Mouse (Mus musculus) heart, adult 10 weeks (tissue): ENCODE data around the gene Snupn. TPM values are rescaled to one million over a fixed set of nuclear protein-coding genes. Genes with fewer than 3 reads are reported as not detected.

ENCODE experiments used
- polyA plus RNA-seq: library from polyadenylated mRNA; stranded (reverse); fragments of 350-450 nt; fragmentation: Illumina TruSeq; extraction: RNeasy Lipid Tissue Mini Kit (QIAGEN cat#74804); gene quantifications from one replicate; pipeline ENCODE4 v1.2.3, GENCODE M21; 2014; ENCODE audit warnings: low read depth, low replicate concordance

Gene Snupn
- polyA plus RNA-seq: 15.4 TPM

DNA sequence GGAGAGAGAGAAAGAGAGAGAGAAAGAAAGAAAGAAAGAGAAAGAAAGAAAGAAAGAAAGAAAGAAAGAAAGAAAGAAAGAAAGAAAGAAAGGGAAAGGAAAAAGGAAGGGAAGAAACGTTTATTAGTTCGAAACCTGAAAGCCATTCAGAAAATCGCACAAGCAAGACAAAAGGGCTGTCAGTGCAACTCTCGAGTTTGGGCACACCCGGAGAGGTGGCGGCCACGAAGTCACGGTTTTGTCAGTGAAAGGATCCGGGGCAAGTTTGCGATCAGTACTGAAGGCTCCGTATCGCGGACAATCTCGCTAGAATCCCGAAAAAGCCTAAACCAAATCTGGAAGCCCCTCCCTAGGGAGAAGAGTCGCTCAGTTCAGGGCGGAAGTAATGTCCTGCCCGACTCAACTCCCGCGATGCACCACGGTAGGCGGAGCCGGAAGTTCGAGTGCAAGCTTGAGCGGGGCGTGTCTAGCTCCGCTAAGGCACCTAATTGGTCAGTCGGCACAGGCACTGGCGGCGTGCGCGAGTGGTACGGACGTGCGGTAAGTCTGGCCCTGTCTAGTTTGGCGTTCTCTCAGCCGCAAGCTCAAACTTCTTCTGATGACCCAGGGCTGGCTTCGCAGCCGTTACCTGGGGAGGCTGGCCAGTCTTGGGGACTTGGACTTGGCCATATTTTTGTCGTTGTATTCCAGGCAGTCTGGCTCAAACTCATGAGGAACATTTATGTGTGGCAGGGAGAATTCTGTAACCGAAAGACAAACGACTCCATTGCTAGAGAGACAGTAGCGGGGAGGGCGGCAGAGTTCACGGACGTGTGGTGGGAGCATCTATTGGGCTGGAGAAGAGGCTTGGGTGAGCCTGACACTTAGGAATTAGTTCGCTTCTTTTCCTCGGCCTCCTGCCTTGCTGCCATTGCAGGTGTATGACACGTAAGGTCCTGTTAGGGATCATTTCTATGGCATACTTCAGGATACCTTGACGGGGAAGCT is at the start of gene Snupn:
Gene Snupn, plus strand, starts transcription at position 465 of the 987 bp plus-strand sequence.

DNA sequence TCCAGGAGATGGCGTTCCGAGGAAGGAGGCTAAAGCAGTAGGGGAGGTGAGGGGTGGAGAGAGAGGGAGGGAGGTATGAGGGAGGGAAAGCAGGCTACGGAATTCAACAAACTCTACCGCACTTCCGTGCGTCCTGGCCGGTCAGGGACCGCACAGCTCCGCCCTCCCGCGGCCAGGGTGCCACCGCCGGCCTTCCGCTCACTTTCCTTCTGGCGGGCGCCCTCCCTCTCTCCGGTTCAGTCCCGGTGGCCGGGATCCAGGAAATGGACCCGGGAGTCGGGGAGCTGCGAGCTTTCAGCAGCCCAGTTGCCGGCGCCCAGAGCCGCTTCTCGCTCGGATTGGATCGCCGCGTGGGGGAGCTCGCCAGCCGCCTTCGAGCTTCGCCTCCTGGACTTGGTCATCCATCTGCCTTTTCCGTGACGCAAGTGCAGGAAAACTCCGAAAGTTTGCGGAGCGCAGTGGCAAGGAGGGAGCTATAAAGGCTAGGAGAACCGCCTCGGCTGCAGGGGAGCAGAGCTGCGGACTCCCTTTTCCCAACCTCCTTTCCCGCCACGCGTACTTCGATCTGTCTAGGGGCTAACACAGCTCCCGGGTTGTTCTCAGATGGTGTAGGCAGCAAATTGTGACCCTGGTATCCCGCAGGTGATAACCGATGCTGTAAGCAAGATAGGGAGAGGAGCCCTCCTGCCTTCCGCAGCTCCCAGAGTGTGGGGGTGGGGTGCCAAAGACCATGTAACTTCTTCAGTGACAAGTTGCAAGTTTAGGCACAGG is 22.5 kb upstream of the Snupn start, which contains the start of gene Snx33:
Gene Snx33, minus strand, starts transcription at position 331 of the 771 bp plus-strand sequence.

DNA sequence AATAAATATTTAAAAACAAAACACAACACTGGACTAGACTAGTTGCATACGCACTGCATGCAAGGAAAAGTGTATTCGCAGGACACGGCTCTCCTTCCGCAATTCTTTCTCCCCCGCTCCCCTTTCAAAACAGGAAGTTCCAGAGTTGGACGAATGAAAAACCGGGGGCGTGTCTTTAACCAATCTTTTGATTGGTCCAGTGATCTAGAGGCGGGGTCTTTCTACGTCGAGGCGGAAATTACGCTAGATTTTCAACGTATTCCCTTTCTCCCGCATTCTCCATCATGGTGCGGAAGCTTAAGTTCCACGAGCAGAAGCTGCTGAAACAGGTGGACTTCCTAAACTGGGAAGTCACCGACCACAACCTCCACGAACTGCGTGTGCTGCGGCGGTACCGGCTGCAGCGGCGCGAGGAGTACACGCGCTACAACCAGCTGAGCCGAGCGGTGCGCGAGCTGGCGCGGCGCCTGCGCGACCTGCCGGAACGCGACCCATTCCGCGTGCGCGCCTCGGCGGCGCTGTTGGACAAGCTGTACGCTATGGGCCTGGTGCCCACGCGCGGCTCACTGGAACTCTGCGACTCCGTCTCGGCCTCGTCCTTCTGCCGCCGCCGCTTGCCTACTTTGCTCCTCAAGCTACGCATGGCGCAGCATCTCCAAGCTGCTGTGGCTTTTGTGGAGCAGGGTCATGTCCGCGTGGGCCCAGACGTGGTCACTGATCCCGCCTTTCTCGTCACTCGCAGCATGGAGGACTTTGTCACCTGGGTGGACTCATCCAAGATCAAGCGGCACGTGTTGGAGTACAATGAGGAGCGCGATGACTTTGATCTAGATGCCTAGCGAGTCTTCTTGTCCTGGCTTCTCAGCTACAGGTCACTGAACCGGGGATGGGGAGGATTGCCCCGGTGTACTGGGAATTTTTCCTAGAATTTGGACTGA is 13.2 kb upstream of the Snupn start, which contains the start of gene Imp3:
Gene Imp3, plus strand, starts transcription at position 253 of the 938 bp plus-strand sequence.

DNA sequence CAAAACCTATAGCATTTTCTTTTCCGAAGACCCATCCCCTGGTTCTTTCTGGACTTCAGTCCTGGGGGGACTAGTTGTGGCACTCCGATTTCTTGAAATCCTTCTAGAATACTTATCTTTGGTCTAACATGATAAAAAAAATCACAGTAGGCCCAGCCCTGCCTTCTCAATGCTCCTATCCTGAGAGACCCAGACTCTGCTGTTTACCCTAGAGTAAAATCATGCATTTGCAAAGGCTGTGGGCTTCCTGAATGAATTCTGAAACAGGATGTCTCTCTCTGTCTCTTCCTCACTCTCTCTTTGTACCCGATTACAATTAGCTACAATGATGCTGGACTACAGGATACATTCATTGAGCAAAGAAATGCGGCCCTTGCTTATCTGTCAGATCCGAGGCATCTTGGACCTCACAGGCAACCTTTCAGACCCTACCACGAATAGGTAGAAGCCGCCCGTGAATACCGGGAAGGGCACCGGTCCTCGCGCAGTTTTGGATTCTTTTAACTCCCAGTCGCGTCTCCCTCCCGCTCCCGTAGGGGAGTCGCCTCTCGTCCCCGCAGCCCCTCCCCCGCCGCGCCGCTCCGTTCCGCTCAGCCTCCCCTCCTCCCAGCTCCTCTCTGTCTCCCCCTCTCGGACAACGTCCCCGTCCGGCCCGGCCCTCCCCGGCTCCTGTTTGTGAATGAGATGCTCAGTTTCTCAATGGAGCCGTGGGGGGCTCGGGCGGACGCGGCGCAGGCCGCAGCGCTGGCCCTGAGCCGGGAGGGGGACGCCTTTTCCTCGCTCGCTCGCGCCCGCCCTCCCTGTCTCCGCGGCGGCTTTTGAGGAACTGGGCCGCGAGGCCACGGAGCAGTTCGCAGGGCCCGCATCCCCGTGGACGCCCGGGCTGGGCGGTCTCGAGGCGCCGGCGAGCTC is 43.9 kb downstream of the Snupn start, which contains the start of gene Ptpn9:
Gene Ptpn9, plus strand, starts transcription at position 638 of the 912 bp plus-strand sequence.

Other genes starting within 250 kb of the Snupn start
- gene Lingo1, start 154.4 kb upstream of the Snupn start, polyA plus RNA-seq: 1.4 TPM
- gene Odf3l1, start 86.2 kb upstream of the Snupn start, polyA plus RNA-seq: not detected
- 11.3 TPM for gene Cspg4, start 85.8 kb upstream of the Snupn start, polyA plus RNA-seq
- gene Snx33, start 22.5 kb upstream of the Snupn start, polyA plus RNA-seq: 6.0 TPM
- gene Imp3, start 13.4 kb upstream of the Snupn start, polyA plus RNA-seq: 57.7 TPM
- 8.3 TPM for gene Ptpn9, start 44.0 kb downstream of the Snupn start, polyA plus RNA-seq
- 15.7 TPM for gene Sin3a, start 121.2 kb downstream of the Snupn start, polyA plus RNA-seq
- gene Man2c1, start 179.8 kb downstream of the Snupn start, polyA plus RNA-seq: 72.6 TPM
- 7.2 TPM for gene Neil1, start 197.4 kb downstream of the Snupn start, polyA plus RNA-seq
- 40.3 TPM for gene Commd4, start 207.5 kb downstream of the Snupn start, polyA plus RNA-seq